Mouse (Mus musculus): Measurements from ENCODE around the gene Gm10647. TPM values are rescaled to one million over a fixed set of nuclear protein-coding genes. Genes with fewer than 3 reads are reported as not detected.
A peak's percentile ranks its signal among the peaks of the same experiment; 100 is the strongest.
"Not testable (repeated sequence)": the region's sequence is repeated elsewhere in the genome, so short reads cannot be mapped to it uniquely, and the experiment has no call there.

Gm10647 gene
- 0.23 and 0.40 TPM in 2 replicates for polyA plus RNA-seq (2012; rRNA removed)

DNA sequence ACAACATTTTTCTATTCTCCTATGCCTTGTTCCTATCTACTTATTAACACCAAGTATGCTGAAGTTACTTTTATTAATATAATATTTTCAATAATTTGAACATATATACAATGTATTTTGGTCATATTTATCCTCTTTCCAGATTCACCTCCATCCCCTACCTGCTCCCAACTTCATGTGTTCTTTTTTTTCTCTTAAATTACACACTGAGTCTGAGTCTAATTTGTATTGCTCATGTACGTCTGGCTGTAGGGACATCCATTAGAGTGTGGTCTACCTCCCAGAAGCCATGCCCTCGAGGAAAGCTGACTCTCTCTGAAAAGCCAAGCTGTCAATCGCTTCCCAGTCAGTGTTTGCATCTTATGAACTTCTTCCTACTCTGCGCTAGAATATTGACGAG, at the start of gene Gm10647:
Gene Gm10647, plus strand, starts transcription at position 301 of the 400 bp plus-strand sequence.
- TF ChIP-seq CTCF (IDR thresholded peaks at IDR 0.05; ENCODE audit: extremely low read depth, insufficient read depth, low read length), result no peak
- no peak for TF ChIP-seq POLR2A (IDR thresholded peaks at IDR 0.05; ENCODE audit: extremely low read depth, insufficient read depth, low read length)
- Histone ChIP-seq H3K27ac (ENCODE audit: insufficient read depth, low read length) (no peak within 1 kb of the TSS), H3K4me3 (ENCODE audit: insufficient read depth, low read length) (peak within 1 kb of the TSS; percentile 44)

DNA sequence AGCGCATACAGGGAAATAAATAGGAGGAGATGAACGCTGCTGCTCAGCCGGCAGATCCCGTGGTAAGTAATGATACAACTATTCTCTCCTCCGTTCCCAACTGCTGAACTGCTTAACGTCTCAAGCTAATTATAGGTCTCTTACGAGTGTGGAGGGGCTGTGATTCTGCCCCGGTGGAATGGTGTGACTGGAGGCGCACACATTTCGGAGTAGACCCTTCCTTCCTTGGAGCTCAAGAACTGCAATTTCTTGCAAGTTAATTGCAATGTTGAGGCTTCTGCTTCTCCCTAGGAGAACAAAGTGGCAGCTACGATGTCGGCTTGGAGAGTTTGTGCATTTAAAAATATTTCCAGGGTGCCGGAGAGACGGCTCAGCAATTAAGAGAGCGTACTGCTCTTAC, 48.4 kb upstream of the Gm10647 start:
- H3K4me1 ChIP-seq (ENCODE audit: control insufficient read depth, insufficient read depth, low read length), result peaks cover 5% of the 10 kb centered on the region; the same call in 1 of the 2 replicates
- H3K27ac ChIP-seq (ENCODE audit: insufficient read depth, low read length), result no peak overlapping the region
- H3K4me3 ChIP-seq (ENCODE audit: insufficient read depth, low read length), result 0 out of 2 replicates have a peak overlapping the region, but pooled peaks have one; percentile 20
- TF ChIP-seq POLR2A (IDR thresholded peaks at IDR 0.05; ENCODE audit: extremely low read depth, insufficient read depth, low read length), result no peak
- no peak for TF ChIP-seq CTCF (IDR thresholded peaks at IDR 0.05; ENCODE audit: extremely low read depth, insufficient read depth, low read length)

More for the DNA sequence above, at the start of gene Gm10647:
- no peaks in the 10 kb centered on the region for H3K4me1 ChIP-seq (ENCODE audit: control insufficient read depth, insufficient read depth, low read length)

DNA sequence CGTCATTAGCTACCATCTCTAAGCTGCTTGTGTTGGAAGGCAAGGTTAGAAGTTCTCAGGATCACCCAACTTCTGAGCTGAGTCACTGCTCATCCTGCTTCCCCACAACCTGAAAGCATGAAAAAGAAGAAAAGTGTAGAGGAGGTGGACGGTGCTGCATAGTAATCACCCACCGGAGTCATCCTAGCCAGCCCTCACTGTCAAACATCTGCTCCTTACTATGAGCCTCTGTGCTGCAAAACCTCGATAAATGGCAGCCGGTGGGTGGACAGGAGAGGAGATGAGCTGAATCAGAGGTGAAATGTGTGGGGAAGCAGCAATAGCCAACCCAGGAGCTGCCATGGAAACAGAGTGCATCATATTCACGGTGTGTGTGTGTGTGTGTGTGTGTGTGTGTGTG, 44.0 kb upstream of the Gm10647 start:
- no peak overlapping the region for H3K27ac ChIP-seq (ENCODE audit: insufficient read depth, low read length)
- no peak for TF ChIP-seq POLR2A (IDR thresholded peaks at IDR 0.05; ENCODE audit: extremely low read depth, insufficient read depth, low read length)
- no peak for TF ChIP-seq CTCF (IDR thresholded peaks at IDR 0.05; ENCODE audit: extremely low read depth, insufficient read depth, low read length)
- peaks cover 3% of the 10 kb centered on the region; the same call in 1 of the 2 replicates for H3K4me1 ChIP-seq (ENCODE audit: control insufficient read depth, insufficient read depth, low read length)
- H3K4me3 ChIP-seq (ENCODE audit: insufficient read depth, low read length), result no peak overlapping the region

DNA sequence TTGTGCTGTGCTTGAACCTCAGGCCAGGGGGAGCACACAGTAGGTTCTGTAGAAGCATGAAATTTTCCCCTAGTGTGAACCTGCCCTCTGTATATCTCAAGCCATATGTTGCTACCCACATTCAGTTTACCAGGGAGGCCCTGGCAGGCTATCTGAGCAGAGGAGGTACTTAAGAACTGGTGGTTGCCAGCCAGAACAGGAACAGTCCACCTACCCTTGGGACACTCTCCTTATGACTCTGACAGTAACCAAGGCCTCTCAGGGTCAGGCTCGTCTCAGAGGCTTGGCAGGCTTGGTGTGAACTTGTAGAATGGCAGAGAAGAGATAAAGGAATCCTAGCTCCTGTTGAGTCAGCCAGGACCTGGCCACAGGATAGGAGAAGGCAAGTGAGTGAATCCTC, 35.8 kb upstream of the Gm10647 start:
- Histone ChIP-seq H3K4me1 (ENCODE audit: control insufficient read depth, insufficient read depth, low read length) (no peaks in the 10 kb centered on the region), H3K4me3 (ENCODE audit: insufficient read depth, low read length) (no peak overlapping the region), H3K27ac (ENCODE audit: insufficient read depth, low read length) (no peak overlapping the region)
- TF ChIP-seq CTCF (IDR thresholded peaks at IDR 0.05; ENCODE audit: extremely low read depth, insufficient read depth, low read length), result no peak
- TF ChIP-seq POLR2A (IDR thresholded peaks at IDR 0.05; ENCODE audit: extremely low read depth, insufficient read depth, low read length), result no peak

DNA sequence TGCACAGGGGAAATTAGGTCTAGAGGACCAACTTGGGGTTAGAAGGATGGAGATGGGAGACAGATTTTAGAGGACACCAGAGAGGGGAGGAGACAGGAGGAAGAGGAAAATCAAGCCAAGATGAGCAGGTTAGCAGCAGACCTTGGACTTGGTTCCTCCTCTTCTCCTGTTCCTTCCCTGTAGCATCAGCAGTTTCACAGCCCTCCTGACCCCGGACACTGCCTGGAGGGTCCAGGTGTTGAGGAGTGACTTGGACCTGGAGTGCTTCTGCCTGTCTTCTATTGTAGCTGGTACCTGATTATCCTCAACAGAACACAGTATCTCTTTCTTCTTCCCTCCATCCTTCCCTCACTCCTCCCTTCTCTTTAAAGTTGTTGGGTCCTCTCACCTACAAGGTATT, 28.1 kb upstream of the Gm10647 start:
- no peak for TF ChIP-seq POLR2A (IDR thresholded peaks at IDR 0.05; ENCODE audit: extremely low read depth, insufficient read depth, low read length)
- no peak for TF ChIP-seq CTCF (IDR thresholded peaks at IDR 0.05; ENCODE audit: extremely low read depth, insufficient read depth, low read length)
- Histone ChIP-seq H3K4me3 (ENCODE audit: insufficient read depth, low read length) (no peak overlapping the region), H3K4me1 (ENCODE audit: control insufficient read depth, insufficient read depth, low read length) (no peaks in the 10 kb centered on the region), H3K27ac (ENCODE audit: insufficient read depth, low read length) (no peak overlapping the region)

DNA sequence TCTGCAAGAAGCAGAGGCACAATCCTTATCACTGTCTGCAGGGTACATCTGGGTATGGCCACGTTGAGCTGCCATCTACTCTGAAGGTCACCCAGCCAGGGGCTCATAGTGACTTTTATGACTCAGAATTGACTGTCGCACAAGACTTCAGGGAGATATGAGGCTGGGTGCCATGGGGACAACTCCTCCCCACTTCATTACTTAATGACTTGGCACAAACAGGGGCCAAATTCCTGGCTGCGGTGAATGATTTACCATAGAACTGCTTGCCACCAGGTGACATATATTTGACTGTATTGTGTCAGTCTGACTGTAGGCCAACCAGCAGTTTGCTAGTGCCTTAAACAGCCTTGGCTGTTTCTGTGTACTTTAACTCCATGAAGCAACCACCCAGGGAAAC, 27.6 kb upstream of the Gm10647 start:
- Histone ChIP-seq H3K27ac (ENCODE audit: insufficient read depth, low read length) (no peak overlapping the region), H3K4me1 (ENCODE audit: control insufficient read depth, insufficient read depth, low read length) (no peaks in the 10 kb centered on the region), H3K4me3 (ENCODE audit: insufficient read depth, low read length) (no peak overlapping the region)
- TF ChIP-seq POLR2A (IDR thresholded peaks at IDR 0.05; ENCODE audit: extremely low read depth, insufficient read depth, low read length) (no peak), CTCF (IDR thresholded peaks at IDR 0.05; ENCODE audit: extremely low read depth, insufficient read depth, low read length) (no peak)

DNA sequence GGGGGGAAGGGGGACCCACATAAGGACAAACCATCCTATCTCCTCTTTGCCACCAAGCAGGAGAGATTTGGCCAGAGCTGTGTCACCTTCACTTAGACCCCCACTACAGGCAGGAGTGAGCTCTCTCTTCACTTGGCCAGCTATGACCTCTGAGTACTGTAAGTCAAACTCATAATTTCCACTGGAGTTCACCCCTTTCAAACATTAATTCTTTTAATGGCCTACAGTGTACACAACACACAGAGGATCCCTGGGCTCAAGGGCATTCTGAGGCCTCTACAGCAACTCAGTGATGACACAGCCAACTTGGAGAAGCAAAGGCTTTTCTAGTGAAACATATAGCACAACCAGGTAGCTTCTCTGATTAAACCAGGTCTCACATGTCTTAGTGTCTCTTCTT, 26.1 kb upstream of the Gm10647 start:
- no peaks in the 10 kb centered on the region for H3K4me1 ChIP-seq (ENCODE audit: control insufficient read depth, insufficient read depth, low read length)
- no peak for TF ChIP-seq CTCF (IDR thresholded peaks at IDR 0.05; ENCODE audit: extremely low read depth, insufficient read depth, low read length)
- no peak for TF ChIP-seq POLR2A (IDR thresholded peaks at IDR 0.05; ENCODE audit: extremely low read depth, insufficient read depth, low read length)
- no peak overlapping the region for H3K4me3 ChIP-seq (ENCODE audit: insufficient read depth, low read length)
- H3K27ac ChIP-seq (ENCODE audit: insufficient read depth, low read length), result no peak overlapping the region

DNA sequence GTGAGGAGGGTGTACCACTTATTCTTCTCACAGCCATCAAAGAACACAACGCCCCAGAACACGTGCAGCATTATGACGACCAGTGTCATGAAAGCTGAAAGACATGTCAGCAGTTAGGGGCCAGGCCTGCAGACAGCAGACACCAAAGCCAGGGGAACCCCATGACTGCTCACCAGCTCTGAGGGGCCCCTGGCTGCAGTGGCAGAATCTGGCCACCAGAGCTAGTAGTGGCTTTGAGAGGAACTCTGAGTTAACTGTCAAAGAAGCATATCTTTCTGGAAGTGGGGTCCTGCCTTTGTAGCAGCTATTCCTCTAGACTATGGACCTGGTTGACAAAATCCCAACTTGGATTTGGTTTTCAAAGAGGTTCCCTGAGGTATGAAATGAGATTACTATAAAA, 12.3 kb upstream of the Gm10647 start:
- not testable (repeated sequence) for H3K4me3 ChIP-seq (ENCODE audit: insufficient read depth, low read length)

DNA sequence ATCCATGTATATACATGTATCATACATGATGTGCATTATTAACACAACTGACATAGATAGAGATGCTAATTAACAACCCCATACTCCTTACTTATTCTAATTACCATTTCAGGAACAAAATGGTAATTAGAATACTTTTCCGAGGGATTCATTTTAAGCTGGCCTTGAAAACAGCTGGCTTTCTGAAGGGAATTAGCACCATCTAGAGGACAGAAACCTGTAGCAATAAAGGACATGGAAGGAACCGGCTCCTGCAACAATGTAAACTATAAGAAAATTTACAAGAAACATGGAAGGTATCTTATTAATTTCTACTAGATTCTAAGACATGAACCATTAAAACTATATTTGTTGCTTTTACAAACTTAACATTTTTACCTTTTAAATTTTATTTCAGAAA, 9.0 kb upstream of the Gm10647 start:
- Histone ChIP-seq H3K4me3 (ENCODE audit: insufficient read depth, low read length) (no peak overlapping the region), H3K4me1 (ENCODE audit: control insufficient read depth, insufficient read depth, low read length) (no peaks in the 10 kb centered on the region), H3K27ac (ENCODE audit: insufficient read depth, low read length) (no peak overlapping the region)
- peak; percentile 40; the same call in 1 of the 2 replicates for TF ChIP-seq CTCF (IDR thresholded peaks at IDR 0.05; ENCODE audit: extremely low read depth, insufficient read depth, low read length)
- TF ChIP-seq POLR2A (IDR thresholded peaks at IDR 0.05; ENCODE audit: extremely low read depth, insufficient read depth, low read length), result no peak

More for the DNA sequence above, 12.3 kb upstream of the Gm10647 start:
- not testable (repeated sequence) for H3K4me1 ChIP-seq (ENCODE audit: control insufficient read depth, insufficient read depth, low read length); H3K27ac ChIP-seq (ENCODE audit: insufficient read depth, low read length)

DNA sequence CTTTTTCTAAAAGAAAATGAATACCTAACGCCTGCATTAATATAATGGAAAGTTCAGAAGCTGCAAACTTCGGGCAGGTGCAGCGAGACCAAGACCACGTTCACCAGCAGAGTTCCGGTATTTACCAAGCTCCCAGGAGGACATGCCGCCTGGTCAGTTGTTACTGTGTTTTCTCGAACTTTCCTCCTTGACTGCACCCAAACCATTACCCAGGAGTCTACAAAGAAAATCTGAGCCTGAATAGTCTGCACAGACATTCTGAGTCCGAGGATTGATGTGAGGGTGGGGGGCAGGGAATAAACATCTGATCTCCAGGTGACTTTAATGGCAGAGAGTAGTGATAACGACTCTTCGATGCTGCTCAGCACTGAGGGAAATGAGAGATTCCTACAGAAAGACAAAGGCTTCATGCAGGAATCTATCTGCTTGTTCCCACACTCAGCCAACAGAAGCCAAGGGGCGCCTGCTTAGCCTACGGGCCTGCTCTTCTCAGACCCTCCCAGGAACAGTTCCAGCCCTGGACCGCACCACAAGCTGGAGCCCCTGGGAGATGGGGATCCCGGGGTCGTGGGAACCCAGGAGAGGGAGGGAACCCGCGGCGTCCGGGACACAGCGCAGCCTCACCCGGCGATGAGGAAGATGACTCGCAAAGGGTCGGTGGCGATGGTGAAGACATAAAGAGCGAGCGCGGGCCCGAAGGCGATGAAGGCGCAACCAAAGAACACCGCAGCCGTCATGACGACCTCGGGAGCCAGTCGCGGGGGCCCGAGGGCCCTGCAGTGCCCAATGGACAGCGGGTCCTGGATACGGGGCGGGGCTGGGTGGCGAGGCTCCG, 2.0 kb upstream of the Gm10647 start:
- TF ChIP-seq POLR2A (IDR thresholded peaks at IDR 0.05; ENCODE audit: extremely low read depth, insufficient read depth, low read length) (no peak), CTCF (IDR thresholded peaks at IDR 0.05; ENCODE audit: extremely low read depth, insufficient read depth, low read length) (no peak)
- Histone ChIP-seq H3K4me1 (ENCODE audit: control insufficient read depth, insufficient read depth, low read length) (no peaks in the 10 kb centered on the region), H3K4me3 (ENCODE audit: insufficient read depth, low read length) (peak overlapping the region; percentile 44), H3K27ac (ENCODE audit: insufficient read depth, low read length) (peak overlapping the region; percentile 67)

All from cortical plate, adult 2 months (tissue).